Mouse (Mus musculus) c-Kit-positive CD71-negative TER-119-negative erythroid progenitor cells, embryonic 14.5 days (primary cell): ENCODE data around the gene Bnip2.
"Not testable (repeated sequence)": the region's sequence is repeated elsewhere in the genome, so short reads cannot be mapped to it uniquely, and the experiment has no call there.

Source experiments
- DNase-seq: peaks from one replicate; pipeline ENCODE4 v3.0.0-alpha.2; 2013; ENCODE audit warnings: low read depth

Gene Bnip2

GRCm38 (mm10) chr9:70011537-70012407 is 22.5 kb downstream of the Bnip2 start:
- DNase-seq = no peak

- DNase-seq = peak; percentile 79
These were observed 23.2 kb downstream of the Bnip2 start, which contains the start of gene Gtf2a2 for GRCm38 (mm10) chr9:70012408-70012901. Gtf2a2 (plus strand) TSS chr9:70012550.

GRCm38 (mm10) chr9:70015632-70016031 is 26.4 kb downstream of the Bnip2 start:
- no peak for DNase-seq

GRCm38 (mm10) chr9:70018879-70019278 is 29.6 kb downstream of the Bnip2 start:
- DNase-seq = no peak

- no peak for DNase-seq
These were observed 32.3 kb downstream of the Bnip2 start for GRCm38 (mm10) chr9:70021610-70022009.

GRCm38 (mm10) chr9:70022083-70022482 is 32.8 kb downstream of the Bnip2 start:
- no peak for DNase-seq

- DNase-seq = not testable (repeated sequence)
These were observed 34.3 kb downstream of the Bnip2 start for GRCm38 (mm10) chr9:70023615-70024014.

GRCm38 (mm10) chr9:70024648-70025047 is 35.4 kb downstream of the Bnip2 start:
- no peak for DNase-seq

GRCm38 (mm10) chr9:70025365-70026012 is 36.2 kb downstream of the Bnip2 start:
- DNase-seq = no peak

- no peak for DNase-seq
These were observed 42.9 kb downstream of the Bnip2 start for GRCm38 (mm10) chr9:70032167-70032566.

- DNase-seq = no peak
These were observed 43.8 kb downstream of the Bnip2 start for GRCm38 (mm10) chr9:70033056-70033455.

GRCm38 (mm10) chr9:70034702-70035101 is 45.4 kb downstream of the Bnip2 start:
- DNase-seq = no peak

GRCm38 (mm10) chr9:70036646-70037045 is 47.4 kb downstream of the Bnip2 start:
- DNase-seq = no peak

GRCm38 (mm10) chr9:70037988-70038387 is 48.7 kb downstream of the Bnip2 start, which contains the start of gene Gcnt3:
Gcnt3 (minus strand) TSS chr9:70038088.
- DNase-seq = no peak

GRCm38 (mm10) chr9:70039597-70040385 is 50.5 kb downstream of the Bnip2 start:
- no peak for DNase-seq

GRCm38 (mm10) chr9:70040570-70040969 is 51.3 kb downstream of the Bnip2 start:
- no peak for DNase-seq

- no peak for DNase-seq
These were observed 52.9 kb downstream of the Bnip2 start for GRCm38 (mm10) chr9:70042137-70042536.

- no peak for DNase-seq
These were observed 53.7 kb downstream of the Bnip2 start for GRCm38 (mm10) chr9:70042935-70043334.

GRCm38 (mm10) chr9:70044865-70045264 is 55.6 kb downstream of the Bnip2 start:
- no peak for DNase-seq

- DNase-seq = no peak
These were observed 57.0 kb downstream of the Bnip2 start for GRCm38 (mm10) chr9:70046255-70046654.

- DNase-seq = no peak
These were observed 58.6 kb downstream of the Bnip2 start for GRCm38 (mm10) chr9:70047839-70048238.

GRCm38 (mm10) chr9:70048280-70048679 is 59.0 kb downstream of the Bnip2 start:
- no peak for DNase-seq
